Mouse (Mus musculus) thymus, postnatal 10 days (tissue): ENCODE results near the gene 0610009B22Rik.
A peak's percentile ranks its signal among the peaks of the same experiment; 100 is the strongest.

Experiments
- DNase-seq, 2 experiments: peaks; one replicate each; pipeline ENCODE4 v3.0.0; 2021; ENCODE audit warnings: low spot score in 2 of 2

The 0610009B22Rik gene

GRCm38 (mm10) chr11:51636323-51636684, 52.4 kb downstream of the 0610009B22Rik start:
- peak; percentile 76 to 81 for DNase-seq

GRCm38 (mm10) chr11:51635525-51636322, 53.0 kb downstream of the 0610009B22Rik start, which contains the start of gene Rmnd5b:
TSS of gene Rmnd5b (minus strand) at chr11:51635896.
- peak; percentile 82 to 84 for DNase-seq
